Mouse (Mus musculus): ENCODE measurements around the gene Prss54. TPM values are rescaled to one million over a fixed set of nuclear protein-coding genes. Genes with fewer than 3 reads are reported as not detected.
A peak's percentile ranks its signal among the peaks of the same experiment; 100 is the strongest.
"Not testable (repeated sequence)": the region's sequence is repeated elsewhere in the genome, so short reads cannot be mapped to it uniquely, and the experiment has no call there.

Gene Prss54
- not detected in 2 replicates for polyA plus RNA-seq (2014; fragmentation: Nextera tagmentation; extraction: Ambion mirVana)

GRCm38 (mm10) chr8:95576240-95576639, at the start of gene Prss54:
Gene Prss54, minus strand, starts transcription at chr8:95576340.
- no peaks in the 10 kb centered on the region for H3K9me3 ChIP-seq (ENCODE audit: control insufficient read depth, low read length)
- no peak within 1 kb of the TSS for H3K27ac ChIP-seq (ENCODE audit: low read depth, low read length)
- H3K36me3 ChIP-seq (ENCODE audit: control insufficient read depth, insufficient read depth, low read length), result no peaks in the 10 kb centered on the region
- no peak within 1 kb of the TSS for H3K4me2 ChIP-seq
- H3K27me3 ChIP-seq (replicated peaks; ENCODE audit: control insufficient read depth, insufficient read depth, low read length), result no peaks in the 10 kb centered on the region
- ATAC-seq (replicated peaks; ENCODE audit: low FRiP score) (no peak), DNase-seq (ENCODE audit: low spot score) (no peak)
- WGBS, result 82% methylated on average over 10 of the region's 10 CpGs
- no peaks in the 10 kb centered on the region for H3K4me1 ChIP-seq (replicated peaks; ENCODE audit: control insufficient read depth, insufficient read depth, low read length)
- H3K9ac ChIP-seq (ENCODE audit: low read depth, low read length), result no peak within 1 kb of the TSS
- no peak within 1 kb of the TSS for H3K4me3 ChIP-seq (ENCODE audit: low read depth, low read length)

GRCm38 (mm10) chr8:95624833-95625232, 48.7 kb upstream of the Prss54 start:
- Histone ChIP-seq H3K36me3 (ENCODE audit: control insufficient read depth, insufficient read depth, low read length) (no peaks in the 10 kb centered on the region), H3K4me1 (replicated peaks; ENCODE audit: control insufficient read depth, insufficient read depth, low read length) (no peaks in the 10 kb centered on the region), H3K4me2 (no peak overlapping the region), H3K9ac (ENCODE audit: low read depth, low read length) (no peak overlapping the region), H3K27ac (ENCODE audit: low read depth, low read length) (no peak overlapping the region), H3K9me3 (ENCODE audit: control insufficient read depth, low read length) (no peaks in the 10 kb centered on the region), H3K4me3 (ENCODE audit: low read depth, low read length) (no peak overlapping the region), H3K27me3 (replicated peaks; ENCODE audit: control insufficient read depth, insufficient read depth, low read length) (0 out of 2 replicates have a peak, but pooled peaks cover 2% of the 10 kb centered on the region)
- no peak for DNase-seq (ENCODE audit: low spot score)
- 73% methylated on average over 2 of the region's 2 CpGs for WGBS
- ATAC-seq (replicated peaks; ENCODE audit: low FRiP score), result no peak

GRCm38 (mm10) chr8:95620046-95620445, 43.9 kb upstream of the Prss54 start:
- H3K27me3 ChIP-seq (replicated peaks; ENCODE audit: control insufficient read depth, insufficient read depth, low read length), result no peaks in the 10 kb centered on the region
- WGBS, result 84% methylated on average over 2 of the region's 2 CpGs
- H3K9me3 ChIP-seq (ENCODE audit: control insufficient read depth, low read length), result no peaks in the 10 kb centered on the region
- no peaks in the 10 kb centered on the region for H3K36me3 ChIP-seq (ENCODE audit: control insufficient read depth, insufficient read depth, low read length)
- ATAC-seq (replicated peaks; ENCODE audit: low FRiP score) (no peak), DNase-seq (ENCODE audit: low spot score) (no peak)
- no peak overlapping the region for H3K27ac ChIP-seq (ENCODE audit: low read depth, low read length)
- H3K9ac ChIP-seq (ENCODE audit: low read depth, low read length), result no peak overlapping the region
- no peak overlapping the region for H3K4me2 ChIP-seq
- H3K4me1 ChIP-seq (replicated peaks; ENCODE audit: control insufficient read depth, insufficient read depth, low read length), result no peaks in the 10 kb centered on the region
- no peak overlapping the region for H3K4me3 ChIP-seq (ENCODE audit: low read depth, low read length)

- 82% methylated on average over 7 of the region's 7 CpGs for WGBS
- Histone ChIP-seq H3K4me3 (ENCODE audit: low read depth, low read length) (no peak overlapping the region), H3K27me3 (replicated peaks; ENCODE audit: control insufficient read depth, insufficient read depth, low read length) (0 out of 2 replicates have a peak, but pooled peaks cover 7% of the 10 kb centered on the region), H3K4me1 (replicated peaks; ENCODE audit: control insufficient read depth, insufficient read depth, low read length) (no peaks in the 10 kb centered on the region), H3K9ac (ENCODE audit: low read depth, low read length) (no peak overlapping the region), H3K9me3 (ENCODE audit: control insufficient read depth, low read length) (no peaks in the 10 kb centered on the region), H3K36me3 (ENCODE audit: control insufficient read depth, insufficient read depth, low read length) (no peaks in the 10 kb centered on the region), H3K27ac (ENCODE audit: low read depth, low read length) (no peak overlapping the region), H3K4me2 (no peak overlapping the region)
- DNase-seq (ENCODE audit: low spot score) (no peak), ATAC-seq (replicated peaks; ENCODE audit: low FRiP score) (no peak)
Observed at GRCm38 (mm10) chr8:95616383-95616782, 40.2 kb upstream of the Prss54 start.

GRCm38 (mm10) chr8:95611769-95612168, 35.6 kb upstream of the Prss54 start:
- Histone ChIP-seq H3K4me3 (ENCODE audit: low read depth, low read length) (no peak overlapping the region), H3K4me1 (replicated peaks; ENCODE audit: control insufficient read depth, insufficient read depth, low read length) (no peaks in the 10 kb centered on the region), H3K36me3 (ENCODE audit: control insufficient read depth, insufficient read depth, low read length) (no peaks in the 10 kb centered on the region), H3K9ac (ENCODE audit: low read depth, low read length) (no peak overlapping the region), H3K27ac (ENCODE audit: low read depth, low read length) (no peak overlapping the region), H3K27me3 (replicated peaks; ENCODE audit: control insufficient read depth, insufficient read depth, low read length) (peaks cover 7% of the 10 kb centered on the region; the same call in 1 of the 2 replicates), H3K9me3 (ENCODE audit: control insufficient read depth, low read length) (no peaks in the 10 kb centered on the region), H3K4me2 (no peak overlapping the region)
- no peak for ATAC-seq (replicated peaks; ENCODE audit: low FRiP score)
- 70% methylated on average over 5 of the region's 5 CpGs for WGBS
- DNase-seq (ENCODE audit: low spot score), result no peak

- no peaks in the 10 kb centered on the region for H3K9me3 ChIP-seq (ENCODE audit: control insufficient read depth, low read length)
- peak; percentile 43; the same call in 1 of the 2 replicates for ATAC-seq (replicated peaks; ENCODE audit: low FRiP score)
Observed at GRCm38 (mm10) chr8:95610749-95611148, 34.6 kb upstream of the Prss54 start.

GRCm38 (mm10) chr8:95609406-95609805, 33.3 kb upstream of the Prss54 start:
- Histone ChIP-seq H3K9me3 (ENCODE audit: control insufficient read depth, low read length) (no peaks in the 10 kb centered on the region), H3K27ac (ENCODE audit: low read depth, low read length) (no peak overlapping the region), H3K36me3 (ENCODE audit: control insufficient read depth, insufficient read depth, low read length) (no peaks in the 10 kb centered on the region), H3K9ac (ENCODE audit: low read depth, low read length) (no peak overlapping the region), H3K4me1 (replicated peaks; ENCODE audit: control insufficient read depth, insufficient read depth, low read length) (no peaks in the 10 kb centered on the region), H3K27me3 (replicated peaks; ENCODE audit: control insufficient read depth, insufficient read depth, low read length) (peaks cover 7% of the 10 kb centered on the region; the same call in 1 of the 2 replicates), H3K4me2 (no peak overlapping the region), H3K4me3 (ENCODE audit: low read depth, low read length) (no peak overlapping the region)
- WGBS, result 79% methylated on average over 5 of the region's 5 CpGs
- ATAC-seq (replicated peaks; ENCODE audit: low FRiP score) (no peak), DNase-seq (ENCODE audit: low spot score) (no peak)

More at GRCm38 (mm10) chr8:95610749-95611148, 34.6 kb upstream of the Prss54 start:
- Histone ChIP-seq H3K36me3 (ENCODE audit: control insufficient read depth, insufficient read depth, low read length) (no peaks in the 10 kb centered on the region), H3K27me3 (replicated peaks; ENCODE audit: control insufficient read depth, insufficient read depth, low read length) (peaks cover 7% of the 10 kb centered on the region; the same call in 1 of the 2 replicates), H3K4me1 (replicated peaks; ENCODE audit: control insufficient read depth, insufficient read depth, low read length) (no peaks in the 10 kb centered on the region), H3K4me2 (no peak overlapping the region), H3K4me3 (ENCODE audit: low read depth, low read length) (no peak overlapping the region), H3K9ac (ENCODE audit: low read depth, low read length) (no peak overlapping the region), H3K27ac (ENCODE audit: low read depth, low read length) (no peak overlapping the region)
- WGBS, result 68% methylated on average over 14 of the region's 14 CpGs
- DNase-seq (ENCODE audit: low spot score), result no peak

- ATAC-seq (replicated peaks; ENCODE audit: low FRiP score) (no peak), DNase-seq (ENCODE audit: low spot score) (no peak)
- Histone ChIP-seq H3K4me1 (replicated peaks; ENCODE audit: control insufficient read depth, insufficient read depth, low read length) (no peaks in the 10 kb centered on the region), H3K27me3 (replicated peaks; ENCODE audit: control insufficient read depth, insufficient read depth, low read length) (peaks cover 3% of the 10 kb centered on the region; the same call in 1 of the 2 replicates), H3K9ac (ENCODE audit: low read depth, low read length) (no peak overlapping the region), H3K4me3 (ENCODE audit: low read depth, low read length) (no peak overlapping the region), H3K4me2 (no peak overlapping the region), H3K9me3 (ENCODE audit: control insufficient read depth, low read length) (no peaks in the 10 kb centered on the region), H3K27ac (ENCODE audit: low read depth, low read length) (no peak overlapping the region), H3K36me3 (ENCODE audit: control insufficient read depth, insufficient read depth, low read length) (no peaks in the 10 kb centered on the region)
- WGBS, result 65% methylated on average over 9 of the region's 9 CpGs
Observed at GRCm38 (mm10) chr8:95607210-95607609, 31.1 kb upstream of the Prss54 start.

- not testable (repeated sequence) for H3K4me3 ChIP-seq (ENCODE audit: low read depth, low read length); H3K9me3 ChIP-seq (ENCODE audit: control insufficient read depth, low read length); H3K4me1 ChIP-seq (replicated peaks; ENCODE audit: control insufficient read depth, insufficient read depth, low read length); ATAC-seq (replicated peaks; ENCODE audit: low FRiP score); H3K27me3 ChIP-seq (replicated peaks; ENCODE audit: control insufficient read depth, insufficient read depth, low read length); H3K9ac ChIP-seq (ENCODE audit: low read depth, low read length); H3K36me3 ChIP-seq (ENCODE audit: control insufficient read depth, insufficient read depth, low read length); H3K27ac ChIP-seq (ENCODE audit: low read depth, low read length); H3K4me2 ChIP-seq; DNase-seq (ENCODE audit: low spot score)
- WGBS, result 18% methylated on average over 4 of the region's 5 CpGs
Observed at GRCm38 (mm10) chr8:95606509-95606908, 30.4 kb upstream of the Prss54 start.

Measured in liver, embryonic 11.5 days (tissue).